Mouse (Mus musculus): ENCODE data around the gene Cyb5r4. TPM values are rescaled to one million over a fixed set of nuclear protein-coding genes. Genes with fewer than 3 reads are reported as not detected.

Gene Cyb5r4
- polyA plus RNA-seq, 1 experiment from 2014 or later, result 53.8 TPM

DNA sequence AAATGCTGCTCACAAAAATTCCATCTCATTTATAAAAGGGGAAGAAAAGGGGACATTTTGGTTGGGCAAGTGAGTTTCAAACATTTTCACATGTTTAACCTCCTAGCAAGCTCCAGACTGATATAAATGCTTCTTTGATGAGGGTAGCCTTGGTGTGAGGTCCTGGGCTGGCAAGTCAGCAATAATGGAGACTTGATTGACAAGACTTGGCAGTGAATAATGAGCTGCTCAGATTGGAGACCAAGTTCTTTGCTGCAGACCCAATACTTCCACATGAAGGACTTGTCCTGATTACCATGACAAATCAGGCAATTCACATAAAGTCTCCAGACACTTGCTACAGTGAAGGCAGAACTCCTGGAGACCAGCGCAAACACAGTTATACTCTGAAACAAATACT lies 12.9 kb upstream of the Cyb5r4 start:
- H3K4me2 ChIP-seq (ENCODE audit: low read depth, low read length), result no peak overlapping the region
- no peaks in the 10 kb centered on the region for H3K36me3 ChIP-seq (ENCODE audit: control insufficient read depth, insufficient read depth)
- no peak overlapping the region for H3K9ac ChIP-seq (ENCODE audit: low read length)
- 90% methylated on average over 1 of the region's 1 CpGs for WGBS
- no peak overlapping the region for H3K27ac ChIP-seq (ENCODE audit: low read length)
- peaks cover 10% of the 10 kb centered on the region for H3K4me1 ChIP-seq (ENCODE audit: control insufficient read depth, insufficient read depth, low read length)
- no peaks in the 10 kb centered on the region for H3K9me3 ChIP-seq (replicated peaks; ENCODE audit: control insufficient read depth, low read length)
- peaks cover 11% of the 10 kb centered on the region; the same call in 1 of the 2 replicates for H3K27me3 ChIP-seq (ENCODE audit: control insufficient read depth, insufficient read depth, low read length)
- no peak for ATAC-seq (replicated peaks; ENCODE audit: extremely low read depth, insufficient read depth, low FRiP score)
- no peak overlapping the region for H3K4me3 ChIP-seq (ENCODE audit: low read length)

DNA sequence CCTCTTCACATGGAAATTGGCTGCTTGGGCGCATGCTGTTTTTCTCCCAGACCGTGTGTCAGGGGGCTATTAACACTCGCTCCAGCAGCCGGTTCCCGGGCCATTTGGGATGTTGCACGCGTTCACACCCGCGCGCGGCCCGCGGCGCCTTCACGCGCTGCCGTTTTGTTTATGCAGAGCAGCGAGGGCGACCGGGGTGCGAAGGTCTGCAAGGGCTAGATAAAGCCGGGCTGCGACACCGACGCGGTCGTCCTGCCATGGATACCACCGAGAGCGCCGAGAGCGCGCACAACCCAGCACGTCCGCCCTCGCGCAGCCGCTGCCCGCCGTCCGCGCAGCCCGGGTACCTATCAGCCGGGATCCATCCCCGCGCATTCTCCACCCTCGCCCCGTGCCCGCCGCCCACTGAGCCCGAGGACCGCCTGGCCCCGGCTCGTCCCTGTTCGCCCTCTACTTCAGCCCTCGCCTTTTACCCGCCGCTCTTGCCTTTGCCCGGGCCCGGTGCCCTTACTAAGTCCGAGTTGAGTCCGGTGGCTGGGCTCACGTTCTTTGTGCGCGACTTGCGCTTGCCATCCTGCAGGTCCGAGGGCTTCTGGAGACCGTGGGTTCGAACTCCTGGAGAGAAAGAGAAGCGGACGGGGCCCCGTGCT lies 6.4 kb upstream of the Cyb5r4 start, which contains the start of gene Ripply2:
Gene Ripply2, plus strand, starts transcription at position 250 of the 650 bp plus-strand sequence.
- no peaks in the 10 kb centered on the region for H3K9me3 ChIP-seq (replicated peaks; ENCODE audit: control insufficient read depth, low read length)
- no peak within 1 kb of the TSS for H3K27ac ChIP-seq (ENCODE audit: low read length)
- H3K4me2 ChIP-seq (ENCODE audit: low read depth, low read length), result peak within 1 kb of the TSS; percentile 72
- peaks cover 28% of the 10 kb centered on the region for H3K27me3 ChIP-seq (ENCODE audit: control insufficient read depth, insufficient read depth, low read length)
- ATAC-seq (replicated peaks; ENCODE audit: extremely low read depth, insufficient read depth, low FRiP score), result peak; percentile 60
- 0 out of 2 replicates have a peak, but pooled peaks cover 3% of the 10 kb centered on the region for H3K4me1 ChIP-seq (ENCODE audit: control insufficient read depth, insufficient read depth, low read length)
- WGBS, result under 1% methylated on average over 61 of the region's 71 CpGs
- peak within 1 kb of the TSS; percentile 61 for H3K4me3 ChIP-seq (ENCODE audit: low read length)
- no peaks in the 10 kb centered on the region for H3K36me3 ChIP-seq (ENCODE audit: control insufficient read depth, insufficient read depth)
- H3K9ac ChIP-seq (ENCODE audit: low read length), result peak within 1 kb of the TSS; percentile 66

GRCm38 (mm10) chr9:87015938-87016294 lies 5.9 kb upstream of the Cyb5r4 start:
- WGBS, result 8% methylated on average over 10 of the region's 10 CpGs
- H3K9ac ChIP-seq (ENCODE audit: low read length), result no peak overlapping the region; the same call in 1 of the 2 replicates
- no peak overlapping the region for H3K27ac ChIP-seq (ENCODE audit: low read length)
- no peaks in the 10 kb centered on the region for H3K36me3 ChIP-seq (ENCODE audit: control insufficient read depth, insufficient read depth)
- peaks cover 28% of the 10 kb centered on the region for H3K27me3 ChIP-seq (ENCODE audit: control insufficient read depth, insufficient read depth, low read length)
- peak; percentile 32; the same call in 1 of the 2 replicates for ATAC-seq (replicated peaks; ENCODE audit: extremely low read depth, insufficient read depth, low FRiP score)
- peak overlapping the region; percentile 61 for H3K4me3 ChIP-seq (ENCODE audit: low read length)
- H3K4me1 ChIP-seq (ENCODE audit: control insufficient read depth, insufficient read depth, low read length), result 0 out of 2 replicates have a peak, but pooled peaks cover 3% of the 10 kb centered on the region
- H3K9me3 ChIP-seq (replicated peaks; ENCODE audit: control insufficient read depth, low read length), result no peaks in the 10 kb centered on the region
- H3K4me2 ChIP-seq (ENCODE audit: low read depth, low read length), result peak overlapping the region; percentile 72

DNA sequence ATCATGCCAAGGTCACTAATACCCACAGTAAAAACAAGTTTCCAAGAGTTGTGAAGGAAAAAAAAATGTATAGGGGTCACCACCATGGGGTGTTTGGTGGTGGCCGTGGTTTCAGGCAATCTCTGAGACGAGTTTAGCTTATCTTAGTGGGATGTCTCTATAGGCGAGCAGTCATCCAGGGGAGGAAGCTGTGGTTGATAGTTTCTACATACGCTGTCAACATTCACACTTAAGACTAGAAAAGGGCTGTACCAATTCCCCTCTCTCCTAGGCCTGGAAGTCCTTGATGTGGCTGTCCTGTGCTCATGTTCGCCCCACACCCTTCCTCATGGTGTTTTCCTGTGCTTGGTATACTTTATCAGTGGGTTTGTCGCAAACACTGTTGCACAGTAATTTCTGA lies 4.0 kb downstream of the Cyb5r4 start:
- no peaks in the 10 kb centered on the region for H3K36me3 ChIP-seq (ENCODE audit: control insufficient read depth, insufficient read depth)
- no peak overlapping the region for H3K27ac ChIP-seq (ENCODE audit: low read length)
- H3K4me2 ChIP-seq (ENCODE audit: low read depth, low read length), result no peak overlapping the region
- H3K4me3 ChIP-seq (ENCODE audit: low read length), result no peak overlapping the region
- no peaks in the 10 kb centered on the region for H3K27me3 ChIP-seq (ENCODE audit: control insufficient read depth, insufficient read depth, low read length)
- no peaks in the 10 kb centered on the region for H3K9me3 ChIP-seq (replicated peaks; ENCODE audit: control insufficient read depth, low read length)
- no peak for ATAC-seq (replicated peaks; ENCODE audit: extremely low read depth, insufficient read depth, low FRiP score)
- H3K9ac ChIP-seq (ENCODE audit: low read length), result no peak overlapping the region
- 57% methylated on average over 6 of the region's 6 CpGs for WGBS
- peaks cover 16% of the 10 kb centered on the region for H3K4me1 ChIP-seq (ENCODE audit: control insufficient read depth, insufficient read depth, low read length)

DNA sequence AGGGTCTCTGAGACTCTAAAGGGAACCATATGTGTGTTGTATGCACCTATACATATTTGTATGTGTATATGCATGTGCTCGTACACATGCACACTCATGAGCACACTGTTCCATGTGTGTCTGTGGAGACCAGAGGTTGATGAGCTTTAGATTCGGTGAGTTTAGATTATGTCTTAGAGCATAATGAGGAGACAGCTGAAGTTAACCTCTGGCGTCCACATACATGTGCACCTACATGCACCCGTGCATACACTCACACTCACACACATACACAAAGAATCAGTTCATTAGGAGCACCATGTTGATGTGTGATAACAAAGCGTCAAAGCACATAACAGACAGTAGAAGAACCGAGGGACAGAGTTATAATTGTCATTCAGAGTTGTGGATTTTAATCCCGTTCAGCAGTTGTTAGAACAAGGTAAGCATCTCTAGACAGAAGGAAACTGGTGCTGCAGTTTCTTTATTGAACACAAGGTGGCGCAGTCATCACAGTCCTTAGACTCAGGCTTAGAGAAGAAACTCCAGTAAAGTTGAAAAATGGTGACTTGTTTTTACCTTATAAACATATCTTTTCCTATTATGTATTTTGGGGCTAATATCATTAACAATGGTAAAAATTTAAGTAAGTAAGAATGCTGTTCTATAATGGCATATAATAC lies 5.7 kb downstream of the Cyb5r4 start:
- no peak overlapping the region for H3K27ac ChIP-seq (ENCODE audit: low read length)
- H3K36me3 ChIP-seq (ENCODE audit: control insufficient read depth, insufficient read depth), result no peaks in the 10 kb centered on the region
- H3K4me2 ChIP-seq (ENCODE audit: low read depth, low read length), result no peak overlapping the region
- 42% methylated on average over 8 of the region's 8 CpGs for WGBS
- H3K9me3 ChIP-seq (replicated peaks; ENCODE audit: control insufficient read depth, low read length), result no peaks in the 10 kb centered on the region
- H3K27me3 ChIP-seq (ENCODE audit: control insufficient read depth, insufficient read depth, low read length), result no peaks in the 10 kb centered on the region
- H3K9ac ChIP-seq (ENCODE audit: low read length), result no peak overlapping the region
- no peak overlapping the region for H3K4me3 ChIP-seq (ENCODE audit: low read length)
- ATAC-seq (replicated peaks; ENCODE audit: extremely low read depth, insufficient read depth, low FRiP score), result no peak
- H3K4me1 ChIP-seq (ENCODE audit: control insufficient read depth, insufficient read depth, low read length), result peaks cover 10% of the 10 kb centered on the region

DNA sequence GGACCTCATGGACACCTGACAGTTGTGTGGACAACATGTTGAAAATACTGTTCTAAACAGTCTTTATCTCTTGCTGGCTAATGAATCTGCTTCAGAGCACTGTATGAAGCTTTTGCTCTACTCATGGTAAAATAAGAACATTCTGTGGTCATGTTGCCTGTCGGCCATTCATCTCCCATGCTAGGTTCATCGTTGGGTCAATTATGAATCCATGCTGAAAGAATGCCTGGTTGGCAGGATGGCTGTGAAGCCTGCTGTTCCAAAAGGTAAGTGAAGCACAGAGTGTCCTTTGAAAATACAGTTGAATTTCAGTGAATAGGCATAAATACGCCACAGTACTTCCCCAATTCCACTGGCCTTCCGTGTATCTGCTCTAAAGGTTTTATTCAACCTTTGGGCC lies 10.4 kb downstream of the Cyb5r4 start:
- H3K9ac ChIP-seq (ENCODE audit: low read length), result no peak overlapping the region
- WGBS, result 72% methylated on average over 4 of the region's 4 CpGs

GRCm38 (mm10) chr9:87034831-87035580 lies 13.2 kb downstream of the Cyb5r4 start:
- no peaks in the 10 kb centered on the region for H3K27me3 ChIP-seq (ENCODE audit: control insufficient read depth, insufficient read depth, low read length)
- no peak overlapping the region for H3K4me3 ChIP-seq (ENCODE audit: low read length)
- no peaks in the 10 kb centered on the region for H3K9me3 ChIP-seq (replicated peaks; ENCODE audit: control insufficient read depth, low read length)
- no peak for ATAC-seq (replicated peaks; ENCODE audit: extremely low read depth, insufficient read depth, low FRiP score)
- no peak overlapping the region for H3K27ac ChIP-seq (ENCODE audit: low read length)
- no peak overlapping the region for H3K9ac ChIP-seq (ENCODE audit: low read length)
- 70% methylated on average over 2 of the region's 2 CpGs for WGBS
- no peak overlapping the region for H3K4me2 ChIP-seq (ENCODE audit: low read depth, low read length)
- H3K4me1 ChIP-seq (ENCODE audit: control insufficient read depth, insufficient read depth, low read length), result no peaks in the 10 kb centered on the region
- no peaks in the 10 kb centered on the region for H3K36me3 ChIP-seq (ENCODE audit: control insufficient read depth, insufficient read depth)

More for the DNA sequence above, 10.4 kb downstream of the Cyb5r4 start:
- H3K4me1 ChIP-seq (ENCODE audit: control insufficient read depth, insufficient read depth, low read length), result no peaks in the 10 kb centered on the region
- no peak overlapping the region for H3K4me3 ChIP-seq (ENCODE audit: low read length)
- ATAC-seq (replicated peaks; ENCODE audit: extremely low read depth, insufficient read depth, low FRiP score), result no peak
- H3K4me2 ChIP-seq (ENCODE audit: low read depth, low read length), result no peak overlapping the region
- H3K9me3 ChIP-seq (replicated peaks; ENCODE audit: control insufficient read depth, low read length), result no peaks in the 10 kb centered on the region
- H3K27ac ChIP-seq (ENCODE audit: low read length), result no peak overlapping the region
- H3K27me3 ChIP-seq (ENCODE audit: control insufficient read depth, insufficient read depth, low read length), result no peaks in the 10 kb centered on the region
- H3K36me3 ChIP-seq (ENCODE audit: control insufficient read depth, insufficient read depth), result no peaks in the 10 kb centered on the region

DNA sequence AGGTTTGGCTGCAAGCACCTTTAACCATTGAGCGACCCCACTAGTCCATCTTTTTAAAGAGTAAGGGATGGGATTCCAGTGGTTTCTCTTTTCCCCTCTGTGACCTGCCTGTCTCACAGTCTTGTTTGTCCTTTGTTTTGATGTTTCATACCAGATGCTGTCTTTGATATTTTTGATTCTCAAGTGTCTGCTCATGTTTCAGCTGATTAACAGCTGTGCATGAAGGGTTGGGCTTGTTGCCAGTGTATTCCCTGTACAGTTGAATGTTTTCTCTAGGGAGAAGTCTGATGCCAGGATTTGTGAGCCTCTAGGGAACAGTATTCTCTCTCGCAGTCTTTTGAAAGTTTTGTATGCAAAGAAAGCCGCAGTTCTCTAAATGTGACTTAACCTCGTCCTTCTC lies 27.6 kb downstream of the Cyb5r4 start:
- H3K4me1 ChIP-seq (ENCODE audit: control insufficient read depth, insufficient read depth, low read length), result peaks cover 7% of the 10 kb centered on the region
- 73% methylated on average over 4 of the region's 4 CpGs for WGBS
- no peaks in the 10 kb centered on the region for H3K9me3 ChIP-seq (replicated peaks; ENCODE audit: control insufficient read depth, low read length)
- no peak overlapping the region for H3K27ac ChIP-seq (ENCODE audit: low read length)
- peaks cover 6% of the 10 kb centered on the region for H3K36me3 ChIP-seq (ENCODE audit: control insufficient read depth, insufficient read depth)
- no peak overlapping the region for H3K9ac ChIP-seq (ENCODE audit: low read length)
- H3K4me3 ChIP-seq (ENCODE audit: low read length), result no peak overlapping the region
- H3K27me3 ChIP-seq (ENCODE audit: control insufficient read depth, insufficient read depth, low read length), result no peaks in the 10 kb centered on the region
- no peak for ATAC-seq (replicated peaks; ENCODE audit: extremely low read depth, insufficient read depth, low FRiP score)
- no peak overlapping the region for H3K4me2 ChIP-seq (ENCODE audit: low read depth, low read length)

Data from heart, embryonic 16.5 days (tissue).